Mouse (Mus musculus) hindbrain, embryonic 16.5 days (tissue): ENCODE data around the gene Slc2a2. TPM values are rescaled to one million over a fixed set of nuclear protein-coding genes. Genes with fewer than 3 reads are reported as not detected.

ENCODE experiments used
- ATAC-seq: fragments of 200-750 bp; cut with Nextera tagmentation; 2 replicates; pipeline ENCODE4 v1.8.0; 2017; ENCODE audit warnings: moderate TSS enrichment, moderate library complexity
- H3K27ac ChIP-seq: fragments of 300-500 bp; sonication (generic); 2 replicates; pipeline ENCODE4 v1.5.1; 2014; ENCODE audit warnings: low read depth, mild to moderate bottlenecking, control low read depth, low read length, moderate library complexity
- H3K27me3 ChIP-seq: fragments of 300-500 bp; sonication (generic); replicated peaks from 2 replicates; pipeline ENCODE4 v1.6.1; 2014; ENCODE audit warnings: low read length; ENCODE audit not compliant: control insufficient read depth, insufficient read depth
- H3K36me3 ChIP-seq: fragments of 300-500 bp; sonication (generic); 2 replicates; pipeline ENCODE4 v1.6.1; 2014; ENCODE audit warnings: mild to moderate bottlenecking, low read length, moderate library complexity, mixed read lengths; ENCODE audit not compliant: control insufficient read depth, insufficient read depth
- H3K4me1 ChIP-seq: fragments of 300-500 bp; sonication (generic); 2 replicates; pipeline ENCODE4 v1.6.1; 2014; ENCODE audit warnings: low read depth, low read length; ENCODE audit not compliant: control insufficient read depth, insufficient read depth
- H3K4me2 ChIP-seq: fragments of 300-500 bp; sonication (generic); 2 replicates; pipeline ENCODE4 v1.6.1; 2014; ENCODE audit warnings: mild to moderate bottlenecking, low read length, control low read depth, moderate library complexity
- H3K4me3 ChIP-seq: fragments of 300-500 bp; sonication (generic); 2 replicates; pipeline ENCODE4 v1.5.1; 2014; ENCODE audit warnings: mild to moderate bottlenecking, low read length, control low read depth, moderate library complexity
- H3K9ac ChIP-seq: fragments of 300-500 bp; sonication (generic); 2 replicates; pipeline ENCODE4 v1.6.1; 2014; ENCODE audit warnings: low read depth, mild to moderate bottlenecking, control low read depth, low read length, moderate library complexity
- H3K9me3 ChIP-seq: fragments of 300-500 bp; sonication (generic); 2 replicates; pipeline ENCODE4 v1.6.1; 2014; ENCODE audit warnings: mild to moderate bottlenecking, low read length, moderate library complexity; ENCODE audit not compliant: control insufficient read depth
- WGBS: fragments of 180-500 bp; shearing (Covaris S2); extraction: QIAGEN DNeasy Blood & Tissue Kit; methylation state at CpG from one replicate; pipeline ENCODE4 v1.1.7; 2014; 5-methylcytosine and 5-hydroxymethylcytosine counted together
- polyA plus RNA-seq: library from polyadenylated mRNA; unstranded; fragments of >200 nt; fragmentation: Nextera tagmentation; extraction: Ambion mirVana; gene quantifications from 2 replicates; pipeline ENCODE4 v1.2.1, GENCODE M21; 2015

Gene Slc2a2
- polyA plus RNA-seq, 1 experiment from 2014 or later = 0.08 TPM

- ATAC-seq = no peak
- no peaks in the 10 kb centered on the region for H3K36me3 ChIP-seq
These were observed 2.1 kb upstream of the Slc2a2 start for GRCm38 (mm10) chr3:28695608-28696007.

GRCm38 (mm10) chr3:28696162-28696561, 1.5 kb upstream of the Slc2a2 start:
- Histone ChIP-seq H3K27me3 (no peaks in the 10 kb centered on the region), H3K9ac (no peak overlapping the region), H3K36me3 (no peaks in the 10 kb centered on the region), H3K4me3 (no peak overlapping the region), H3K9me3 (no peaks in the 10 kb centered on the region), H3K27ac (no peak overlapping the region), H3K4me1 (no peaks in the 10 kb centered on the region), H3K4me2 (no peak overlapping the region)
- ATAC-seq = 0 out of 2 replicates have a peak, but pooled peaks have one; percentile 37
- WGBS = 71% methylated on average over 10 of the region's 10 CpGs

More at GRCm38 (mm10) chr3:28695608-28696007, 2.1 kb upstream of the Slc2a2 start:
- H3K27ac ChIP-seq = no peak overlapping the region
- H3K9me3 ChIP-seq = no peaks in the 10 kb centered on the region
- H3K27me3 ChIP-seq = no peaks in the 10 kb centered on the region
- 84% methylated on average over 13 of the region's 13 CpGs for WGBS
- H3K4me2 ChIP-seq = no peak overlapping the region
- H3K4me3 ChIP-seq = no peak overlapping the region
- no peak overlapping the region for H3K9ac ChIP-seq
- H3K4me1 ChIP-seq = no peaks in the 10 kb centered on the region

DNA sequence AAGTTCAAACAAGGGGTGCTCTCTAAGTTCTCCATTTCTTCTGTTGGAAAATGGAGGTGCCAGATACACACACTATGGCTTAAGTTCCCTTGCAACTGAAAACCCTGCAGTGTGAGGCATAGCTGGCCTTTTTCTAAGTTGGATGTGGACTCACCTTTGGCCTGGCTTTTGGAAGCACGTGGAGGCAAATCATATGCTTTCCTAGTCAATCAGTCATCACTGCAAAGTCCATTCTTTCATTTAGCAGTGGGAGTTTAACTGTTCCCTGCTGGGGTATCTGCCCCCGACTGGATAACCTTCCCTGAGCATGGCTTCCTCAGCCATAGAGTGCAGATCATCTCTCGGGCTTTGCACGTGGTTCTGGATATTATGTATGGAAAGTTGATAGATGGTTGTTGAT, 1.9 kb downstream of the Slc2a2 start:
- no peaks in the 10 kb centered on the region for H3K36me3 ChIP-seq
- no peak overlapping the region for H3K9ac ChIP-seq
- H3K4me2 ChIP-seq = no peak overlapping the region
- H3K4me3 ChIP-seq = no peak overlapping the region
- no peaks in the 10 kb centered on the region for H3K4me1 ChIP-seq
- H3K27ac ChIP-seq = no peak overlapping the region
- WGBS = 68% methylated on average over 4 of the region's 4 CpGs
- no peak for ATAC-seq
- H3K9me3 ChIP-seq = no peaks in the 10 kb centered on the region
- H3K27me3 ChIP-seq = no peaks in the 10 kb centered on the region

DNA sequence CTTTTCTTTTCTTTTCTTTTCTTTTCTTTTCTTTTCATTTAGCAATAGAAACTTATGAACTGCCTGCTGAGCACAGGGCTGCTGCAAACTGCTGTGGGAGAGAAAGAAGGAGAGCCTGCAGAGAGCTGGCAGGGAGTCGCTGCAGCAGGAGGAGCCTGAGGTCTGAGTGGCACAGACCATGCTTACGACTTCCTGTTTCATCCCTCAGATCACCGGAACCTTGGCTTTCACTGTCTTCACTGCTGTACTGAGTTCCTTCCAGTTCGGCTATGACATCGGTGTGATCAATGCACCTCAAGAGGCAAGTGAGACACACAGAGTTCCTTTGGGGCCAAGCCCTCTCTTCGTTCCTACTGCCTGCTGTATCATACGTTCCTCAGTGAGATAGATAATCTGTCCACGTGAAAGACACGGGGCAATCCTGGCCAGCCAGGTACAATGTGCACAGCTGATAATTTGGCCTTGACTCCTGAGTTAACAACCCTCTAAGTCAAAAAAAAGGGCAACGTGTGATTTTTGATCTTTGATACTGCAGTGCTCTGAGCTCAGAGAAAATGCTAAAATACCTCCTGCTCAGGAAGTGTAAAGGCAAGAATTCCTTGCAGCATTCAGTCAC, 7.9 kb downstream of the Slc2a2 start:
- no peaks in the 10 kb centered on the region for H3K27me3 ChIP-seq
- H3K4me2 ChIP-seq = no peak overlapping the region
- no peaks in the 10 kb centered on the region for H3K36me3 ChIP-seq
- 65% methylated on average over 10 of the region's 10 CpGs for WGBS
- H3K27ac ChIP-seq = no peak overlapping the region
- no peaks in the 10 kb centered on the region for H3K9me3 ChIP-seq
- no peak overlapping the region for H3K4me3 ChIP-seq
- no peak for ATAC-seq
- H3K9ac ChIP-seq = no peak overlapping the region
- H3K4me1 ChIP-seq = no peaks in the 10 kb centered on the region

DNA sequence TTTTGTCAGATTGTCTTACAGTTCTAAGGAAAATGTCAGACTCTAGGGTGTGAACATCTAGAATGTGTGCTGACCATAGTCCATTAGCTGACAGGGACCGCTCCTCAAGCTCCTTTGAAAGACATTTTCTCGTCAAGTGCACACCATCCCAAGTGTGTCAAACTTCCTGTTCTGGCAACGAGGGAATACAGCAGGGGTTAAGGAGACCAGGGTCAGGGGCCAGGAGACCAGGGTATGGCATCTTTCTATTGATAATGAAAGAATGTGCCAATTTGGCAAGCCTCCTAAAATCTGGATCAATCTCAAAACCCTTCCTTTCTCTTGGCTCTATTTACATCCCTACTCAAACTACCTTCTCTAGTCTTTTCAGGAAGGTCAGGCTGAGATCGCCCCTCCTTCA, 9.0 kb downstream of the Slc2a2 start:
- H3K9me3 ChIP-seq = no peaks in the 10 kb centered on the region
- no peak for ATAC-seq
- 87% methylated on average over 4 of the region's 4 CpGs for WGBS
- H3K27me3 ChIP-seq = no peaks in the 10 kb centered on the region
- H3K4me2 ChIP-seq = no peak overlapping the region
- H3K36me3 ChIP-seq = no peaks in the 10 kb centered on the region
- H3K9ac ChIP-seq = no peak overlapping the region
- no peak overlapping the region for H3K4me3 ChIP-seq
- H3K4me1 ChIP-seq = no peaks in the 10 kb centered on the region
- H3K27ac ChIP-seq = no peak overlapping the region

DNA sequence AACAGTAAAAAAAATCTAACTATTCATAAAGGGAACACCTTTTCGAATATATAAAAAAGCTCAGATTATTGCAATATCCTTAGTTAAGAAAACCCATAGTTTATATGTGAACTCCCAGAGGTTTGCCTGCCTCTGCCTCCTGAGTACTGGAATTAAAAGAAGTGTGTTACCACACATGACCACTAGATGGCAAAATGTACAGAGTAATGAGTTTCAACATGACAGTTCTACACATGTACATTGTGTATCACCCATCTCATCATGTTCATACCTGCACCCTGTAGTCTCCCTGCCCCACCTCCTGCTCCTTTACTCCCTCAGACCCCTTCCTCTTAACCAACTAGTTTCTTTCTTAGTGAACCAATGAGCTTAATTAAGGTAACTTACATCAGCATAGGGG, 12.0 kb downstream of the Slc2a2 start:
- Histone ChIP-seq H3K4me3 (no peak overlapping the region), H3K36me3 (no peaks in the 10 kb centered on the region), H3K9me3 (no peaks in the 10 kb centered on the region), H3K4me2 (no peak overlapping the region), H3K27ac (no peak overlapping the region), H3K4me1 (no peaks in the 10 kb centered on the region), H3K27me3 (no peaks in the 10 kb centered on the region), H3K9ac (no peak overlapping the region)
- 89% methylated on average over 1 of the region's 1 CpGs for WGBS
- ATAC-seq = no peak

GRCm38 (mm10) chr3:28713913-28714698, 16.4 kb downstream of the Slc2a2 start:
- Histone ChIP-seq H3K9me3 (no peaks in the 10 kb centered on the region), H3K9ac (no peak overlapping the region), H3K27ac (no peak overlapping the region), H3K4me2 (no peak overlapping the region), H3K36me3 (no peaks in the 10 kb centered on the region), H3K4me3 (no peak overlapping the region), H3K27me3 (no peaks in the 10 kb centered on the region), H3K4me1 (no peaks in the 10 kb centered on the region)
- ATAC-seq = no peak
- WGBS = 79% methylated on average over 7 of the region's 7 CpGs

DNA sequence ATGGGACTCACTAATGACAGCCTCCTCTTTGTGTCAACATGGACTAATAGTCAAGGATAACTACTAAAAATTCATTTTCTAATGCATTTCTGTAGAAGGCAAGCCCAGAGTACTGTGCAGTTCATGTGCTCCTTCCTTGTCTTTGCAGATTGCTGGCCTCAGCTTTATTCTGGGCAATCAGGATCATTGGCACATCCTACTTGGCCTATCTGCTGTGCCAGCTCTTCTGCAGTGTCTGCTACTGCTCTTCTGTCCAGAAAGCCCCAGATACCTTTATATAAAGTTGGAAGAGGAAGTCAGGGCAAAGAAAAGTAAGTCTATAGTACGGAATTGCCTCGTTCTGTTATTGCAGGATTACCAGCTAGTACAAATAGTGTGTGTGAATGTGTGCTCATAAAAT, 20.8 kb downstream of the Slc2a2 start:
- no peaks in the 10 kb centered on the region for H3K36me3 ChIP-seq
- no peaks in the 10 kb centered on the region for H3K9me3 ChIP-seq
- H3K4me3 ChIP-seq = no peak overlapping the region
- ATAC-seq = no peak
- H3K27me3 ChIP-seq = no peaks in the 10 kb centered on the region
- no peaks in the 10 kb centered on the region for H3K4me1 ChIP-seq
- H3K4me2 ChIP-seq = no peak overlapping the region
- H3K9ac ChIP-seq = no peak overlapping the region
- H3K27ac ChIP-seq = no peak overlapping the region
- 95% methylated on average over 2 of the region's 2 CpGs for WGBS

- Histone ChIP-seq H3K4me1 (no peaks in the 10 kb centered on the region), H3K36me3 (no peaks in the 10 kb centered on the region), H3K9ac (no peak overlapping the region), H3K4me2 (no peak overlapping the region), H3K27ac (no peak overlapping the region), H3K27me3 (no peaks in the 10 kb centered on the region), H3K4me3 (no peak overlapping the region), H3K9me3 (no peaks in the 10 kb centered on the region)
- no peak for ATAC-seq
- 72% methylated on average over 5 of the region's 5 CpGs for WGBS
These were observed 23.5 kb downstream of the Slc2a2 start for GRCm38 (mm10) chr3:28721218-28721617.
